Mouse (Mus musculus) liver, adult (tissue): ENCODE measurements around the gene Arid4b.
A peak's percentile ranks its signal among the peaks of the same experiment; 100 is the strongest.

Experiments used
- GATA4 ChIP-seq: IDR thresholded peaks from 2 replicates; pipeline ENCODE4 v1.6.1; 2014; ENCODE audit warnings: mild to moderate bottlenecking, low read length; ENCODE audit not compliant: insufficient replicate concordance

Gene Arid4b

GRCm38 (mm10) chr13:14063013-14063941 lies at the start of gene Arid4b, which contains the start of gene Ggps1:
TSS of gene Arid4b (plus strand) at chr13:14063232.
TSS of gene Ggps1 (minus strand) at chr13:14063488.
- TF ChIP-seq GATA4 = no peak

DNA sequence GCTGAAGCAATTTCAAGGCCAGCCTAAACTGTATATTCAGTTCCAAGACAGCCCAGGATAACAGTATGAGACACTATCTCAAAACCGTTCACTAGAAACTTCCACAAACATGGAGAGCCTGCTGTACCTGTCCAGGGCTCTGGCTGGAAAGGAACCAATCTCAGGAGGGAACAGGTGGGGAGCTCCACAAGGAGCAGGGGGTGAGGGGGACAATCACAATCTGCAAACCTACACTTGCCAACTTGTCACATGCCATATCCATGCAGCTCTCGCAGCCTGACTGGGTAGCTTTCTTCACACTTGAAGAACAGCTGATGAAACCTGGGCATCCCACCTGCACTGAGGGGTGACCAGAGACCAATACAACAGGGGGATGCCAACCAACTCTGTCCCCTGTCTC lies 49.0 kb upstream of the Arid4b start:
- no peak for TF ChIP-seq GATA4

DNA sequence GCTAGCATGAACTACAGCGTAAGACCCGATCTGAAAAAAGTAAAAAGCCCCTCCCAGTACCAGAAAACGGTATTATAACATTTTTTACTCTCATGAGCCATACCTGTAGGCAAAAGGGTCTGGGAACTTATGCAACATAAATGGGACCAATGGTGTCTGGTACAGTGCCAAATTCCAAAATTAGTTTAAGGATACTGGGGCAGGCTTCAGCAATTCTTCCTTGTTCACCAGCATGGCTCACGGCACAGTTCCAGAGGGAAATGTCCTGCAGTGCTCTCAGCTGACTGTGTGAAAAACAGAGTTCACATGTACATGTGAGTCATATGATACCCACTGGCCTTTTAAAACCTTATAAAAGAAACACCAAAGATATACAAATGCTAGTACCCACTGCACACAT lies 48.5 kb upstream of the Arid4b start:
- TF ChIP-seq GATA4 = no peak

DNA sequence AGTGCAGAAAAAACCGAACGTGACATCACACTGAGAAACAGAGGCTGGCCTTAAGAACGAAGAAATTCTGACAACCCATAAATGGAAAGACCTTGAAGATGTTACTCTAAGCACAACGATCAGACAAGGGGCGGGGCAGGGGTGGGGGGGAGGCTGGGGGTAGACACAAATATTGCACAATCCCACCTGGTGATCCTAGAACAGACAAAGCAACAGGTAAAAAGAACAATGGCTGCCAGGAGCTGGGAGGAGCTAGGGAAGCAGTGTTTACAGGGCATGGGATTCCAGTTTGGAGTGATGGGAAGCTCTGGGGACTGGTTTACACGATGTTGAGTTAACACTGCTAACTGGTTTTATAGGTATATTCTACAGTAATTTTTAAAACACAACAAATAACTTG lies 47.4 kb upstream of the Arid4b start:
- TF ChIP-seq GATA4 = no peak

DNA sequence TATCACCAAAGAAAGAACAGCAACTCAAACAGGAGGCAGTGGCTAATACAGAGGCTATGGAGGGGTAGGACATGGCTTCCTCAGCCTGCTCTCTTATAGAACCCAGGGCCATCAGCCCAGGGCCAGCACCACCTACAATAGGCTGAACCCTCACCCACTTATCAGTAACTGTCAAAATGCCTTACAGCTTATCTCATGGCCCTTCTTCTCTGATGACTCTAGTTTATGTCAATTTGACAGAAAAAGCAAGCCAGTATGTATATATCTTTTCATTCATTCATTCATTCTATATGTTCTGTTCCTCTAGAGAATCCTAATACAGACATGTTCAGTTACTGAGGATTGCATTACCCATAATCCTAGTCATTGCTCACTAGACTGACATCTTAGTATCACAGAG lies 44.7 kb upstream of the Arid4b start:
- TF ChIP-seq GATA4 = no peak

DNA sequence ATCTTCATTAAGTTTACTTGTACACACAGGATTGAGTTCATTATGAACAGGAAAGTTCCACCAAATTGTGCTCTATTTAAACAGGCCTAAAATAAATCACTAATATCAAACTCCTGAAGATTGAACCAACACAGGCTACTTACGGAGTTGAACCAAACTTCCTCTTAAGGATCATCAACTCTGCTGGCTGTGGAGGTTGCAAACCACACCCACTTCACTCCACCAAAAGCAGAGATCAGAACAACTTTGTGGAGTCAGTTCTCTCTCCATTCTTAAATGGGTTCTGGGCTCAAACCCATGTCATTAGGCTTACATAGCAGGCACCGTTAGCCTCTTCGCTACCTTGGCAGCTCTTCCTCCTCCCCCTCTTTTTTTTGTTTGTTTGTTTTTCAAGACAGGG lies 44.2 kb upstream of the Arid4b start:
- TF ChIP-seq GATA4 = no peak

- TF ChIP-seq GATA4 = no peak
Observed at GRCm38 (mm10) chr13:14025554-14025953, 37.5 kb upstream of the Arid4b start.

GRCm38 (mm10) chr13:14026154-14026820 lies 36.7 kb upstream of the Arid4b start:
- TF ChIP-seq GATA4 = no peak

GRCm38 (mm10) chr13:14033309-14034072 lies 29.5 kb upstream of the Arid4b start:
- peak; percentile 86 for TF ChIP-seq GATA4

DNA sequence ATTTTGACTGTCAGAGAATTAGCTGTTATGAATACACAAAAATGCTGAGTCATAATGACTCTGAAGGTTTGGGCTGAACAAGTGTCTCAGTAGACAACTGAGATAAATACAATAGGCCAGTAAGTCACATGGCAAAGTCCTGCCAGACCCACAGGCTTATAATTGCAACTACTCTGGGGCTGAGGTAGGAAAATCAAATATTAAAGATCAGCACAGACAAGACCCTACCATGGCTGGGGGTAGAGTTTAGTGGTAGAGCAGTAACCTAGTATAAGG lies 29.0 kb upstream of the Arid4b start:
- no peak for TF ChIP-seq GATA4

- no peak for TF ChIP-seq GATA4
Observed at GRCm38 (mm10) chr13:14035875-14036630, 27.0 kb upstream of the Arid4b start.

DNA sequence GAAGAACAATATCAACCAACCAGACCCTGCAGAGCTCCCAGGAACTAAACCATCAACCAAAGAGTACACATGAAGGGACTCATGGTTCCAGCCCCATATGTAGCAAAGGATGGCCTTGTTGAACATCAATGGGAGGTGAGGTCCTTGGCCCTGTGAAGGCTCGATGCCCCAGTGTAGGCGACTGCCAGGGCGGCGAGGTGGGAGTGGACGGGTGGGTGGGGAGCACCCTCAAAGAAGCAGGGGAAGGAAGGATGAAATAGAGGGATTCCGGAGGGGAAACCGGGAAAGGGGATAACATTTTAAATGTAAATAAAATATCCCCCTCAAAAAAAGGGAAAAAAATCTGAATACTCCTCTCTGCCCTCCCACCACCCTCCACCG lies 24.1 kb upstream of the Arid4b start:
- no peak for TF ChIP-seq GATA4

DNA sequence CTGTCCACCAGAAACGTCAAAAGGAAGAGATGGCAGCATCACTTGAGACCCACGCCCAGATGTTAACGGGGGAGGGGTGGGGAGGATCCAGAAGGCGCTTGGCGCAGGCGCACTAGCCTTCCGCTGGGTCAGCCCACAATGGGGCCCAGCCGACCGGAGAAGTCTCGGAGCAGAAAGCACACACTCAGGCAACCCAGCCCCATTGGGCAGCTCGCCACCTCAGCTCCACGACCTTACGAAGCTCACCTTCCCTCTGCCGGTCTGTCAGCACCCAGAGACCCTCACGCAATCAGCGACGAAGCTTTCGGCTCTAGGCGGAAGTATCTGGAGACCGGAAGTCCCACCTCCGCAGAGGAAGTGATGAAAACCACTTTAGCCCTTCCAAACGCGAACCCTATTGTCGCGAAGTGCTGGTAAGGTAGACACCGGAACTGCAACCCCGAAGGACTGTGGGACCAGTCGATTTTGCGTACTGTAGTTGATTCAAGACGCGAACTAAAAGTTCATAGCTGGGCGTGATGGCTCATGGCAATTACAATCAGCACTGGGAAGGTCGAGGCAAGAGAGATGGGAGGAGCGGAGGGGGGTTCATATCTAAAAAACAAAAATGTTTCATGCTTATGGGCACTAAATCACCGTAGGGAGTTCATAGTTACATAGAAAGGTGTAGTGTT lies 23.6 kb upstream of the Arid4b start, which contains the start of gene Tbce:
Gene Tbce, minus strand, starts transcription at position 347 of the 674 bp plus-strand sequence.
- TF ChIP-seq GATA4 = no peak

DNA sequence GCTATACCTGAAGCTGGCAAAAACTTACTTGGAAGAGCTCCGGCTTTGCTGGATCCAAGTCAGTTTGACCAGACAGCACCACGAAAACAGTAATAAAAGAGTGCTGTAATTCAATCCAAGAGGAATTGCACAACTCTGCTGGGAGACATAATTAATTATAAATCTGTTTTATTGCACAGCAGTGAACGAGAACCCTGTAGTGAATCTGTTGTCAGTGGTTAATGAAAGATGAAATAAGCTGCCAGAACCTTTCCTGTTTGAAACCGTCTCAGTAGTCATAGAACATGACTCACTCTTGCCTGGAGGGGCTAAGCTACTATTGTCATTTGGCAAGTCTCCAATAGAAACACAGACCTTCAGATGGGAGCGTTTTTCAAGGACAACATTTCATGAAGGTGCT lies 22.8 kb upstream of the Arid4b start:
- TF ChIP-seq GATA4 = no peak
